Mouse (Mus musculus): Measurements from ENCODE around the gene Rpl37.

GRCm38 (mm10) chr15:5127487-5127886 is 11.0 kb downstream of the Rpl37 start:
- TF ChIP-seq MAX (IDR thresholded peaks at IDR 0.05; ENCODE audit: low read length), result no peak
- TF ChIP-seq POLR2A (IDR thresholded peaks at IDR 0.05; ENCODE audit: low read depth, low read length), result no peak
- TF ChIP-seq EP300 (IDR thresholded peaks at IDR 0.05; ENCODE audit: low read length), result no peak
- TF ChIP-seq TCF12 (IDR thresholded peaks at IDR 0.05; ENCODE audit: low read depth, low read length), result no peak
- TF ChIP-seq SMC3 (IDR thresholded peaks at IDR 0.05; ENCODE audit: low read depth, low read length), result no peak
- no peak for TF ChIP-seq USF2 (conservative IDR thresholded peaks at IDR 0.05; ENCODE audit: low read depth, low read length)
- no peak for TF ChIP-seq CTCF (conservative IDR thresholded peaks at IDR 0.05 in 1 of 2, IDR thresholded peaks at IDR 0.05 in 1 of 2; ENCODE audit: low read depth in 2 of 2, low read length in 2 of 2)
- no peak for TF ChIP-seq RCOR1 (conservative IDR thresholded peaks at IDR 0.05; ENCODE audit: low read depth, low read length)
- TF ChIP-seq MAZ (IDR thresholded peaks at IDR 0.05; ENCODE audit: low read depth, low read length), result no peak
- no peak for TF ChIP-seq ZNF384 (IDR thresholded peaks at IDR 0.05; ENCODE audit: low read depth, low read length)

Data from CH12.LX (cell line).